Mouse (Mus musculus) thymus, postnatal 0 days (tissue): ENCODE results near the gene Gm21988. TPM values are rescaled to one million over a fixed set of nuclear protein-coding genes. Genes with fewer than 3 reads are reported as not detected.

ENCODE experiments used
- DNase-seq: peaks from one replicate; pipeline ENCODE4 v3.0.0-alpha.2; 2015; ENCODE audit warnings: low spot score
- polyA plus RNA-seq: library from polyadenylated mRNA; unstranded; fragments of >200 nt; fragmentation: Nextera tagmentation; extraction: Ambion mirVana; gene quantifications from 2 replicates; pipeline ENCODE4 v1.2.1, GENCODE M21; 2015

Gene Gm21988
- polyA plus RNA-seq, 1 experiment from 2014 or later = 13.0 TPM

DNA sequence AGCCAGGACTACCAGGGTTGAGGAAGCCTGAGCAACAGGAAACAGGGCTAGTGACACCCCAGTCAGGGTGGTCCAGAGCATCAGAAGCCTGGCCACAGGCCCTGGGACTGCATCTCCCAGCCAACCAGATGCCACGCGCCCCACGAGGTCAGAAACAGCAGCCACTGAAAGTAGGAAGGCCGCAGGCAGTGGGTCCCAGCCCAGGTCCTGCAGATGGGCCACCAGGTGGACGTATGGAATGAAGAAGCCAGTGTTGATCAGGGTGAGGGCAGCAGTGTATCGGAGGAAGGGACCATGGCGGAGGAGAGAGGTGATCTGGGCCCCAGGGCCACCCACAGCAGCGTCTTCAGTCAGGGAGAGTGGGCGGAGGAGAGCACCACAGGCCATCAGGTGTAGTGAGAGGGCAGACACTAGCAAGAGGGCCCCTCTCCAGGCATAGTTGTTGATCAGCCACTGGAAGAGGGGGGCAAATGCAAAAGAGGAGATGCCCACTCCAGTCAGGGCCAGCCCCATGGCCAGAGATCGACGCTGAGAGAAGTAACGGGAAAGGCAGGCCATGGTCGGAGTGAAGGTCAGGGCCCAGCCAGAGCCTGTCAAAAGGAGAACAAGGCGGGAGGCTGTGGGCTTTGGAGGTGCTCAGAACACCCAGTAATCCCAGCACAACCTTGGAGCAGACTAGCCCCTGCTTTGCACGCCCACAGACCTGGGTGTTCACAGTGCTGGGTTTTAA, 20.7 kb downstream of the Gm21988 start:
- no peak for DNase-seq

DNA sequence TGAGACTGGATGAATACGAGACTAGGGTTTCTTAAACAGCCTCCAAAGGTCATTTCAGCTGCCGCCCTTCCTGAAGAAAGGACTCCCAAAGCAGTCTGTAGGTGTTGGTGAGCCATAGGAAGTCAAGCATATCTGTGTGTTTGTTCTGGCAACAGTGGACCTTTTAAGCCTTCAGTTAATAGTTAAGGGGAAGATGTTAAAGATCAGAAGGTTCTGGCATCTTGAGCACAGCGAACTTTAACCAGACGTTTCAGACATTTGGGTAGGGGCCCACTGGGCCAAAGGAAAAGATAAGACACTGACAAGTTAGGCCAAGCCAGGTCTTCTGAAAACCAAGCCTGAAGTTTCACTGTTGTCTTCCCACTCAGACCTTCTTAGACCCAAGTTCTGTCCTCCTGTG, 21.6 kb downstream of the Gm21988 start:
- DNase-seq = no peak

DNA sequence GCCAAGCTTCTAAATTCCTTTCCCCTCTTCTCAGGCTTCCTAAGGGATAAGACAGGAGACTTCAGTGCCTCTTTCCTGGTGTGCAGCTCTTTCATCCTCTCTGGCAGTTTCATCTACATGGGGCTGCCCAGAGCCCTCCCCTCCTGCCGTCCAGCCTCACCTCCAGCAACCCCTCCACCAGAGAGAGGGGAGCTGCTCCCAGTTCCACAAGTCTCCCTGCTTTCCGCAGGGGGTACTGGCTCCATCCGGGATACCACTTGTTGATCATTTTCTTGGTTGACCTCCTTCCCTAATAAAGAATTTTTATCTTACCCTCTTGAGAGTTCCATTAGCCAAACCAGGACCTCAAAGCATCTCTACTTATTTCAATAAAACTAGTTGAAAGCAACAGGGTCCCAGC, 23.5 kb downstream of the Gm21988 start:
- no peak for DNase-seq

DNA sequence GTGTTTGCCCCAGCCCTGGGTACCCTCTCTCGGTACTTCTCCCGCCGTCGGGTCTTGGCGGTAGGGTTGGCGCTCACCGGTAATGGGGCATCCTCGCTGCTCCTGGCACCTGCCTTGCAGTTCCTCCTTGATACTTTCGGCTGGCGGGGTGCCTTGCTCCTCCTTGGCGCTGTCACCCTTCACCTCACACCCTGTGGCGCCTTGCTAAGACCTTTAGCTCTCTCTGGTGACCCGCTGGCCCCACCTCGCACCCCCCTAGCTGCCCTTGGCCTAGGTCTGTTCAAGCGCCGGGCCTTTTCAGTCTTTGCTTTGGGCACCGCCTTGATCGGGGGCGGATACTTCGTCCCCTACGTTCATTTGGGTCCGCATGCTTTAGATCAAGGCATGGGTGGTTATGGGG, 24.3 kb downstream of the Gm21988 start:
- no peak for DNase-seq

DNA sequence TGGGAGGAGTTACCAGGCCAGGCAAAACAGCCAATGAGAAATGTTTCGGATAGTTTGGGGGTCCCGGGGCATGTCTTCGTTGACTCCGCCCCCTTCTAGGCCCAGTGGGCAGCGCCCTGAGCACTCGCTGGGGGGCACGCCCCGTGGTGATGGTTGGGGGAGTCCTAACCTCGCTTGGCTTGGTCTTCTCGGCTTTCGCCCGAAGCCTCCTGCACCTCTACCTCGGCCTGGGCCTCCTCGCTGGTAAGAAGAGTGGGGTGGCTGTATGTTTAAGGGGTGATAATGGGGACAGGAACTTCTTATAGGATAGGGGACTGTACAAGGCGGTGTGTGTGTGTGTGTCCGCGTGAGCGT, 24.8 kb downstream of the Gm21988 start:
- DNase-seq = no peak

DNA sequence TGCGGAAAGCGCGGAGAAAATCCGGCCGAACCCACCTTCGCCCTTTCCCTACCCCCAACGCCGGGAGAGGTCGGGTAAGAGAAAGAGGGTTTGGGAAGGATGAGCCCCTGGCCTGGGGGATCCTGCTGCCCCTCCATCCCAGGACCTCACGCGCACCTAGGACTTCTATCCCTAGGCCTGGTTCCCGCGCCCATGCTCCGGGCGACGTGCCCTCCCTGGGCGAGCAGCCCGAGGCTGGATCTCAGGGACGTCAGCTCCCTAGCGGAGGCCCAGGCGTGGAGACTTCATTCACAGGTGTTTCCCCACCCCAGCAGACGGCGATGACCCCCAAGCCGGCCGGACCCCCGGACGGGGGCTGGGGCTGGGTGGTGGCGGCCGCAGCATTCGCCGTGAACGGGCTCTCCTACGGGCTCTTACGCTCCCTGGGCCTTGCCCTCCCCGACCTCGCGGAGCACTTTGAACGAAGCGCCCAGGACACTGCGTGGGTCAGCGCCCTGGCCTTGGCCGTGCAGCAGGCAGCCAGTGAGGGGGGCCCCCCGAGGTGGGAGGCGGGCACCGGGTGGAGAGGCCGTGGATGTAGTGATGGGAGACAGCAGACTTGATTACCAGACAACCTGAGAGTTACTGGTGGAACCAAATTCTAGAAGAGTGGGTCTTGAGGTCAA, 25.3 kb downstream of the Gm21988 start:
- DNase-seq = no peak

DNA sequence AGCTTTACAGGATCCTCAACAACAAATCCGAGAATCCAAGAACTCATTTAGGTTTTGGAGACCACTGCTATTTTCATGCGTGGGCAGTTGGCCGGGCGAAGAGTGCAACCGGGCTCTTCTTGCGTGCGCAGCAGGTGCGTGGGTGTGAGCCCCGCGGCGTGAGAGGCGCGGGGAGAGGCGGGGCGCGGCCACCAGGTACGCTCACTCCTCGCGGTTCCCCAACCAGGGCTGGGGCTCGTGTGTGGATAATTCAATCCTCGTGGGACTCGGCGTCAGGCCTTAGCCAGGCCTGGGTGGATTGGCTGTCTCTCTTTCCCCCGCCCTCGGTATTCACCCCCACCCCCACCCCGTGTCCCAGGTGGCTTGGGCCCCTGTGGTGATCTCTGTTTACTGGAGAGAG, 25.9 kb downstream of the Gm21988 start:
- no peak for DNase-seq

DNA sequence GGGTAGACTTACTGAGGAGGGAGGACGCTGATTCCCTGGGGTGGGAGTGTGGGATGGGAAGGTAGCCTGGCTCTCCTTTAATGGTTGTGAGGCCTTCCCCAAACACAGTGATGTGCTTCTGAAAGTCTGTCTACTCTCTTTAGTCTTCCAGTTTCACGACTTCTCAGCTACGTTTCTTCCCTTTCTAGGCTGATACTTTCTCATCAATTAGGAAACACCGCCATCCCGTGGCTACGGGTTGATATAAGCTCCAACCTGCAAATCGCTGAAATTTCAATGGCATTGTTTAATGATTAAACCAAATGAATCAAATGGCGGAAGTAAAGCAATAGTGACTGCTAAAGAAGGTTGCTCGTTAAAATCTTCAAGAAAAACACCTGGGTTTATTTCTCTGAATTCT, 26.7 kb downstream of the Gm21988 start:
- DNase-seq = peak; percentile 51

DNA sequence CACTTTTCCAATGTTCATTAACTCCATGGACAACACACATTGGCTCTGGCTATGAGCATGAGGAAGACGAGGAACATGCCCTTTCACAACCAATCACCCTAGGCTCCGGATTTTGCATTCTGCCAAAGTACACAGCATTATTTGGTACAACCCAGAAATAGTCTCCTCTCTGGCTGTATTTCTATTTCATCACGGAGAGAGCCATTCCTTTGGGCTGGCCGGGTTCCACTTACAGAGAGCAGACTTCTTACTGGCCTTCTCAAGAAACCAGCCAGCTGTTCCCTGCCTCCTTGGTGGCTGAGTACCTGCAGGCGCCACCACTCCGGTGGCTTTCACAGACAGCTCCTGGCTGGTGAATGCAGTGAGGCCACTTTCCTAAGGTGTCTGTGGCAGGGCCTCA, 27.2 kb downstream of the Gm21988 start, which contains the start of gene Slc16a11:
TSS of gene Slc16a11 (plus strand) at position 330 of the 400 bp plus-strand sequence.
- DNase-seq = no peak

DNA sequence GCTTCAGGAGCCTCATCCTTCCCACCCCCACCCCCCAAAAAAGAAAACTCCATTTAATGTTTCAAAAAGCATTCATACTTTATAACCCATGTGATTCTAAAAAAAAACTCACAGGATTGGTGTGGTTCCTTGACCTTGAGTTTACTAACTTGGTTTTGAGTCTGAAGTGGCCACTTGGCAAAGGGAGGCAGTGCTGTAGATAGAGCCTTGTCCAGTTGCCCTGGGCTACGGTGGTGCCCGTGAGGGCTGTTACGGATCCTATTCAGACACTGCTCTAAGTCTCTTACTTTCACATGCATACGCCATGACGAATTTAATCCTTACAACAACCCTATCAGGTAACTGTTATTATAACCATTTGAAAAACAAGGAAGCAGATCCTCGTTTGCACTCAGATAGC, 27.7 kb downstream of the Gm21988 start:
- no peak for DNase-seq

DNA sequence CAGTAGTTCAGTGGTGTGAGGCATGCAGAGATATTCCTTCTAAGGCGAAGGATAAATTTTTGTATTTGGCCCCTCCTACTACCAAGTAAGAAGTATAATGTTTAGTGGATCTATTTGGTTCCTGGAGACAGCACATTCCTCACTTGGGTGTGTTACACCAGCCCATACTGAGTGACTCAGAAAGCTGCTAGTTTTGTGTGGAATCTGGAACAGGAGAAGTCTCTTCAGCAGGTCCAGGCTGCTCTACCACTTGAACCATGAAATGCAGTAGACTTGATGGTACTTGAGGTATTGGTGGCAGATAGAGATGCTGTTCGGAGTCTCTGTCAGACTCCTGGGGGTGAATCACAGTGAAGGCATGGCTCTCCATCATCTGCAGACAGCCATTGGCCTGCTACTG, 28.9 kb downstream of the Gm21988 start:
- DNase-seq = no peak

DNA sequence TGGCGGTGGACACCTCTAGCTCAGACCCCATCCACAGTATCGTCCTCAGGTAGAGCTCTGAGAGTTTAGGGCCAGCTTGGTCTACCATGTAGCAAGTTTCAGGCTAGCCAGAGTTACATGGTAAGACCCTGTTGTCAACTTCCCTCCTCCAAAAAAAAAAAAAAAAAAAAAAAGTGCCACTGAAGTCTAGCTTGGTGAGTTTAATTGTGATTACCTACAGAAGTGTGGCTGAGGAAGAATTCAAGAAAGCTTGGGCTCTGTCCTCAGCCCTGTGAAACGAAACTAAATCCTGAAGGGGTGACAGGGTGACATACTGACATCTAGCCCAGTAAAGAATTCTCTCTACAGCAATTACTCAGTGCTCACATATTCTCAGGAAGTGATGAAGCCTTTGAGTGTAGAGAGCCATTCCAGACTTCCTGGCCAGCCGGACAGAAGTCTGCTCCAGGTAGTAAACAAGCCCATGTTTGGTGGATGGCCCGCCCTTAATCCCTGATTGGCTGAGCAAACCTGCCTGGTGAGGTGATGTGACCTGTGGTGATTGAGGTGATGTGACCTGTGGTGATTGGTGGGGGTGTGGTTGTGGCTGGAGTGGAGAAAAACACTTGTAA, 30.7 kb downstream of the Gm21988 start:
- DNase-seq = no peak

DNA sequence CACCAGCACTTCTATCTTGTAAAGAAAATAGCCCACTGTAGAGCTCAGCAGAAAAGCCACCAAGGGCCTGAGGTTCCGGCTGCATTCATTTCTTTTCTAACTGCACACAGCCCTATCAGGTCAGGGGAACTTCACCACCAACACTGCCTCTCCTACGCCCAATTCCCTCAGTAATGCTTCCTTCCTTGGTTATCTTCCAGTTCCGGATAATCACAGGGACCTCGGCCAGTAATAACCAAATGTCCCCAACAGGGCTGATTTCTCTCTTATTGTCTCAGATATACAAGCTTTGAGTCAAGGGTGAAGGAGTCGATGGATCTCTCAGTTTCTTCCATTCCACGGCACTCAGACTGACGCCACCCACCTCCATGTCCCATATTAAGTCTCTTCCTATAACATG, 32.3 kb downstream of the Gm21988 start:
- no peak for DNase-seq

DNA sequence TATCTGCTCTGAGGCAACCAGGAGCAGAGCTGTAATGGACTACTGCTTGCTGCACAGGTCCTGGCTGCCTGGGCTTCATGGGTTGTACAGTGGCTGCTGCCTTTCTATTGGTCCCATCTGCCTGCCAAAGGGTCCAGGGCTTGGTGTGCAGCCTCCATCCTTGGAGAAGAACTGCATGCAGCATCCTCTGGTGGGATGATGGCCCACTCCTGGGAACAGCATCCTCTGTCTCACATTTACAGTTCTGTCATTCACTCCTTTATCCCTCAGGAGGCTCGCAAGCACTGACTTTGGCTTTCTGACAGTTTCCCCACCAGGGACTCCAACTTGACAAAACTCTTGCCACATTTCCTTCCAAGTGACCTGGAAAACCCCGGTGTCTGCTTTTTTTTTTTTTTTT, 32.8 kb downstream of the Gm21988 start:
- no peak for DNase-seq

DNA sequence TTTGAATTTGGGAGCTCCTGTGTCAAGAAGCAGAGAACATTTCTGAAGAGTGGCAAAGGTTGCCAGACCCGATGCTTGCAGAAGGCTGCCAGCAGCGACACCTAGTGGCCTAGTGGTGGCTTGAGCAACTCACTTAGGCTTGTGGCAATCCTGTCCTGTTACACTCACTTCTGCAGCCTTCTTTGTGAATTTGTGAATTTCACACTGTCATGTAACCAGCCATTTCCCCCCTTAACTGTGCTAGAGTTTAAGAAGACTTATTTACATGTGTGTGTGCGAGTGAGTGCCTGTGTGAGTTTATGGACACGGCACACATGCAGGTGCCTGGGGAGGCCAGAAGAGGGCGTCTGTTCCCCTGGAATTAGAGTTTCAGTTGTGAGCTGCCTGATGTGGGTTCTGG, 37.9 kb downstream of the Gm21988 start:
- peak; percentile 79 for DNase-seq

DNA sequence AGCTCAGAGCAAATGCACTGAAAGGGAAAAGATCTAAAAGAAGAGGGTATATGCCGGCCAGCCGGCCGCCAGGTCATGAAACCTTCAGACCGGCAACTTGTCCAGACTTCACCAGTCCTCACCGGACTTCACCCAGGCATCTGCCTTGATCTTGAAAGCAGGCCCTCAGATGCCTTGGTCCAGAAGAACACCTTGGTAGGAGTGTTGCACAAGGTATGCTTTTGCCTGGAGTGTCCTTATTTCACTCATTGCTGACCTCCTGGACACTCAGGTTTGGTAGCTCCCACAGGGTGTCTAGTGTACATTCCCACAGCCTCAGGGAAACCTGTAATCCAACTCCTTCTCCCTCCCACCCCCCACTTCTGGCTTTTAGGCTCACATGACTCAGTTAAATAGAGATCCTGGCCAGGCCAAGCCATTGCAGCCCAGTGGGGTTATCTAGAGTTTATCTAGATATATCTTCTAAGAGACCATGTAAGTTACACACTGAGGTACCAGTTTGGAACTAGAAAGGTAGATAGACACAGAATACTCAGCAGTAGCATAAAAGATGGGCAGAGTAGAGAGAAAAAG, 39.5 kb downstream of the Gm21988 start:
- DNase-seq = no peak

DNA sequence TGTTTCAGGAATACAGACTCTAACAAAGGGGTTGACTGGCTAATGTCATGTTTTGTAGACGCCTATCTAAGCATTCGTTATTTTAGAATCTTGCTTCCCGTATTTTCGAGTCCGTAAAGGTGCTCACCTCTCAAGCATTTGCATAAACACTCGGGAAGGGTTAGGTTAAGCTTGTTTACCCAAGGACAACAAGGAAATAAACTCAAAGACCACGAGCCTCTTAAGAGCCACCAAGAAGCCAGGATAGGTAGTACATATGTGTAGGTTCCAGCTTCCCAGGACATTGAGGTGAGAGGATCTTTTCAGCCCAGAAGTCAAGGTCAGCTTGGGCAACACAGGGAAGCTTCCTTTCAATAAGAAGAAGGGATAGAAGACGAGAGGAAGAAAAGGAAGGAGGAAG, 40.5 kb downstream of the Gm21988 start:
- DNase-seq = no peak

DNA sequence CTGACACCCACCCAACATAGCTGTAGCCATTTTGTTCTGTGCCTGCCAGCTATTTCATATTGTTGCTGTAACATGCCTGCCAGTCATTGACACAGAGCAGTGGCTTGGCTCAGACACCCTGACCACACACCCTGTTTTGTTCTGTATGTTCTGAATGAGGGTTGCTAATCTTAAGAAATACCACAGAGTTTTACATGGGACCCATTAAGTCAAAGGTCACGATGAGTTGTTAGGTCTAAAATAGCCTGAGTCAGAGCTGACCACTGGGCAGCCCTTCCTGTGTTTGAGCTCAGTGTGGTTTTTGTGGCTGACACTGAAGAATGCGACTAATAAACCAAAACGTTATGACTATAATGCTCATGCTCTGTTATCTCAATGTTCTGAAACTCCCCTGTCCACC, 41.3 kb downstream of the Gm21988 start:
- DNase-seq = no peak

DNA sequence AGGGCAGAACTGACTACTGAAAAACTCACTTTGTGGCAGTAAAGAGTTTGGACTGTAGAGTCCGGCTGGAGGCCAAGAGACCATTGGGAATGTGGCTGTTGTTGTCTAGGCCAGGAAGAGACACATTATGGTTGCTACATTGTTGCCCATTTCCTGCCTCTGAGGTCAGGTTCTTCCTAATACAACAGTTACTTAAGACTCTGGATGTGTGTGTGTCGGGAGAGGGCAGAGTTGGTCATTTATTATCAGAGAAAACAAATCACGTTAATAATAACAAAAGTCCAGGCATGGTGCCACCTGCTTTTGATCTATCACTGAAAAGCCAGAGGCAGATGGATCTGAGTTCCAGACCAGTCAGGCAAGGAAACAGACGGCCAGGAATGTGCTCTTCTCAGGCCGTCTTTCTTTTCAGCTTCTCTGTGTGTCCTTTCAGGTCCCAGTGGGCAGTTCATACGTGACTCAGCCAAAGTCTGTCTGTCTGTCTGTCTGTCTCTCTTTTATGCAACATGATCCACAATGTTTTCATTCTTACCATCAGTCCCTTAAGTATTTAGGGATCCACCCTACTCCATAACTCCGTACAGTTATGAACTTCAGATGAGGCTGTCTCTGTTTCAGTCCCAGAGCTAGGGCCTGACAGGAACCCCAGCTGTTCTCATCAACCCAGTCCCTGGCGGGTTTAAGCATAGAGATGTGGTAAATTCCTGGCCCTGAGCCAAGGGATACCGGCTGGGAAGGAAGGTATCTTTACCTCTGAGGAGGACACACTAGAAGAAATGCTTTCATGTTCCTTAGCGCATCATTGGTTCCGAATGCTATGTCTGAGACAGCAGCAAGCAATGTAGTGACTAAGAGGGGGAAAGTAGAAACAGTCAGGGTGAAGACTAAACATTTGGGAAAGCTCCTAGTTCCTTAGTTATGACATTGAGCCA, 46.0 kb downstream of the Gm21988 start:
- DNase-seq = no peak

DNA sequence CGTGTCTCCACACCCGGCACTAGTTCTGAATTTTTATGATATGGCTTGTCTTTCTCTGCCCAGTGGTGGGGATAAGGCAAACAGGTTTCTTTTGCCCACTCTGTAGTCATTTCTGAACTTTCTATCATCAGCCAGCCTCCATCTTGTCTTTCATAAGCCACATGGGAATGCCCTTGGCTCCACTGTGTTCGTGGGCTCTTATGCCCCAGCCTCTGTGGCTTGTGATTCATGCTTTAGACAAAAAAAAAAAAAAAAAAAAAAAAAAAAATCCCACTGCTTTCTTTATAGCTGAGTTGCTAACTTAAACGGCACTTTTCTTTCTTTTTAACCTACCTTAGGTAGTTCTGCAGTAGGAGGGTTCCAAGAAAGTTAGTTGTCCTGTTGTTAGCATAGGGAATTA, 47.5 kb downstream of the Gm21988 start:
- no peak for DNase-seq

DNA sequence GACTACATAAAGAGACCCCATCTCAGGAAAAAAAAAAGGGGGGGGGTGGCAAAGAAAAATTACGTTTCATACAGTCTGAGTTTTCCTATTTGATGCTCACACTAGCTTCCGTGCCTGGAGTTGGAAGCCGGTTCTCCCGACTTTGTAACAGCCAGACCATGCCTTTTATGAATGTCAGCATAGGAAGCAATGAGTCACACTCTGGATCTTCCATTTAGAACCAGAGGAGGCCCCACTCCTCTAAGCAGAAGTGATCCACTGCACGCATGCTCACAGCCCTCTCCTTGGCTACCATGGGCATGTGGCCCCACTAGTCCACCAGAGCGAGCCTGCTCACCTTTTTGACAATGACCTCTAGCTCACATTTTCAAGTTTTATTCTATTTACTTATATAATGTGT, 48.4 kb downstream of the Gm21988 start:
- DNase-seq = no peak
